Mouse (Mus musculus) embryonic facial prominence, embryonic 11.5 days (tissue): ENCODE data around the gene Tnfrsf18. TPM values are rescaled to one million over a fixed set of nuclear protein-coding genes. Genes with fewer than 3 reads are reported as not detected.

ENCODE experiments used
- ATAC-seq: fragments of 200-750 bp; cut with Nextera tagmentation; replicated peaks from 2 replicates; pipeline ENCODE4 v1.8.0; 2017; ENCODE audit warnings: low read depth; ENCODE audit not compliant: insufficient number of reproducible peaks, low FRiP score, low TSS enrichment
- DNase-seq: peaks from one replicate; pipeline ENCODE4 v3.0.0-alpha.2; 2015; ENCODE audit warnings: low spot score
- H3K27ac ChIP-seq: fragments of 300-500 bp; sonication (generic); replicated peaks from 2 replicates; pipeline ENCODE4 v1.5.1; 2014; ENCODE audit warnings: mild to moderate bottlenecking, low read depth, low read length, control low read depth
- H3K27me3 ChIP-seq: fragments of 300-500 bp; sonication (generic); 2 replicates; pipeline ENCODE4 v1.6.1; 2014; ENCODE audit warnings: mild to moderate bottlenecking, low read length, moderate library complexity, mixed read lengths; ENCODE audit not compliant: control insufficient read depth, insufficient read depth
- H3K36me3 ChIP-seq: fragments of 300-500 bp; sonication (generic); replicated peaks from 2 replicates; pipeline ENCODE4 v1.6.1; 2014; ENCODE audit warnings: low read depth, mild to moderate bottlenecking, low read length, moderate library complexity, mixed read lengths; ENCODE audit not compliant: control insufficient read depth, insufficient read depth
- H3K4me1 ChIP-seq: fragments of 300-500 bp; sonication (generic); 2 replicates; pipeline ENCODE4 v1.6.1; 2014; ENCODE audit warnings: low read length, mixed read lengths; ENCODE audit not compliant: control insufficient read depth, insufficient read depth
- H3K4me2 ChIP-seq: fragments of 300-500 bp; sonication (generic); 2 replicates; pipeline ENCODE4 v1.6.1; 2014; ENCODE audit warnings: low read depth, mild to moderate bottlenecking, control low read depth, low read length, moderate library complexity
- H3K4me3 ChIP-seq: fragments of 300-500 bp; sonication (generic); 2 replicates; pipeline ENCODE4 v1.5.1; 2014; ENCODE audit warnings: low read depth, low read length, control low read depth
- H3K9ac ChIP-seq: fragments of 300-500 bp; sonication (generic); replicated peaks from 2 replicates; pipeline ENCODE4 v1.6.1; 2014; ENCODE audit warnings: mild to moderate bottlenecking, control low read depth, low read length
- H3K9me3 ChIP-seq: fragments of 300-500 bp; sonication (generic); replicated peaks from 2 replicates; pipeline ENCODE4 v1.6.1; 2016; ENCODE audit warnings: mild to moderate bottlenecking, low read length, inconsistent platforms, mixed read lengths; ENCODE audit not compliant: control insufficient read depth
- WGBS: fragments of 180-500 bp; shearing (Covaris S2); extraction: QIAGEN DNeasy Blood & Tissue Kit; methylation state at CpG from one replicate; pipeline ENCODE4 v1.1.7; 2014; 5-methylcytosine and 5-hydroxymethylcytosine counted together
- polyA plus RNA-seq: library from polyadenylated mRNA; unstranded; fragments of >200 nt; fragmentation: Nextera tagmentation; extraction: Ambion mirVana; gene quantifications from 2 replicates; pipeline ENCODE4 v1.2.1, GENCODE M21; 2014

The Tnfrsf18 gene
- polyA plus RNA-seq, 1 experiment from 2014 or later: 0.55 TPM

GRCm38 (mm10) chr4:156023520-156023919 lies 2.4 kb upstream of the Tnfrsf18 start:
- Histone ChIP-seq H3K4me3 (no peak overlapping the region), H3K4me2 (no peak overlapping the region), H3K36me3 (no peaks in the 10 kb centered on the region), H3K9ac (no peak overlapping the region), H3K9me3 (no peaks in the 10 kb centered on the region), H3K27me3 (no peaks in the 10 kb centered on the region), H3K27ac (no peak overlapping the region), H3K4me1 (no peaks in the 10 kb centered on the region)
- WGBS: 88% methylated on average over 9 of the region's 9 CpGs
- DNase-seq (no peak), ATAC-seq (no peak)

- ATAC-seq: no peak
- no peak overlapping the region for H3K4me2 ChIP-seq
- no peaks in the 10 kb centered on the region for H3K36me3 ChIP-seq
- DNase-seq: no peak
- no peak overlapping the region for H3K27ac ChIP-seq
- H3K4me1 ChIP-seq: no peaks in the 10 kb centered on the region
- no peak overlapping the region for H3K9ac ChIP-seq
- H3K9me3 ChIP-seq: no peaks in the 10 kb centered on the region
- WGBS: 87% methylated on average over 7 of the region's 7 CpGs
- H3K4me3 ChIP-seq: no peak overlapping the region
- H3K27me3 ChIP-seq: no peaks in the 10 kb centered on the region
These were observed 1.8 kb upstream of the Tnfrsf18 start for GRCm38 (mm10) chr4:156024184-156024583.

DNA sequence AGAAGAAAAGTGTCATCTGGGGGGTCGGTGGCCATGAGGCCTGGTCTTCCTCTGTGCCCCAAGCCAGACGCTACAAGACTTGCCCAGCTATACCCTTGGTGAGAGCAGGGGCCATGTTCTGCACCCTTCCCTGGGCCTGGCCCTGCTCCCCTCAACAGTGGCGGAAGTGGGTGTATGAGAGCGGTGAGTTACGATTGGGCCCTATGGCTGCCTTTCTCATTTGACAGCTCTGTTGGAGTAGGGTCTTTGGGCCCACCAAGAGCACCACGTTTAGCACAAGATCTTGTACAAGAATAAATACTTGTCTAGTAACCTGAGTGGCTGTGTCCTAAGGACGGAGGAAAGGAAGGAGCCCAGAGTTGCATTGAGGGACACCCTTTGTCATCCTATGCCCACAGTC lies 2.6 kb downstream of the Tnfrsf18 start:
- H3K4me1 ChIP-seq: peaks cover 5% of the 10 kb centered on the region
- WGBS: 95% methylated on average over 7 of the region's 7 CpGs
- no peak for ATAC-seq
- no peak overlapping the region for H3K27ac ChIP-seq
- no peak overlapping the region for H3K4me3 ChIP-seq
- H3K9me3 ChIP-seq: no peaks in the 10 kb centered on the region
- DNase-seq: no peak
- H3K36me3 ChIP-seq: no peaks in the 10 kb centered on the region
- H3K27me3 ChIP-seq: no peaks in the 10 kb centered on the region
- H3K4me2 ChIP-seq: no peak overlapping the region
- no peak overlapping the region for H3K9ac ChIP-seq

DNA sequence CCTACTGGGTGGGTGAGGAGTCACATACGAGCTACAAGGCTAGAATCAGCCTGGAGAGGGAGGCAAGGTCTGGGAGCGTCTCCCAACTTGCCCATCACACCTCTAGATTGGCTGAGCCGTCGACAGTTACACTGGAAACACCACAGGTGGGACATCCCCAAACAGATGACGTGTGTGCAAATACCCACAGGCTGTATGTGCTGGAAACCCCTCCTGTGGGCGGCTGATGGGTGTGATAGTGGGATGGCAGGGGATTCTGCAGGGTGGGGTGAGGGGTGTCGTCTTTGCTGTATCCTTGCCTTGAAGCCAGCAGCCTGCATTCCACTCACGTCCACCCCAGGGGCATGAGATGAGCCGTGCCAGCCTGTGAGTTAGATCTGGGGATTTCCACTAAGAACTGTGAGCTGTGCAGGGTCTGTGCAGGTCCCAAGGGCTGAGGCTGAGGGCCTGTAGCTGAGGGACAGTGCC lies 4.7 kb downstream of the Tnfrsf18 start:
- H3K4me3 ChIP-seq: peak overlapping the region; percentile 45
- H3K4me2 ChIP-seq: peak overlapping the region; percentile 64
- no peak for ATAC-seq
- H3K36me3 ChIP-seq: no peaks in the 10 kb centered on the region
- H3K27ac ChIP-seq: peak overlapping the region; percentile 87; the same call in 1 of the 2 replicates
- WGBS: 69% methylated on average over 9 of the region's 9 CpGs
- peak overlapping the region; percentile 65 for H3K9ac ChIP-seq
- H3K4me1 ChIP-seq: peaks cover 5% of the 10 kb centered on the region
- H3K9me3 ChIP-seq: no peaks in the 10 kb centered on the region
- H3K27me3 ChIP-seq: peaks cover 13% of the 10 kb centered on the region
- DNase-seq: no peak

- ATAC-seq (no peak), DNase-seq (no peak)
- Histone ChIP-seq H3K9ac (peak overlapping the region; percentile 65), H3K4me2 (peak overlapping the region; percentile 64), H3K27ac (peak overlapping the region; percentile 87), H3K27me3 (peaks cover 18% of the 10 kb centered on the region), H3K4me3 (peak overlapping the region; percentile 45), H3K9me3 (no peaks in the 10 kb centered on the region), H3K4me1 (peaks cover 5% of the 10 kb centered on the region), H3K36me3 (no peaks in the 10 kb centered on the region)
- 3% methylated on average over 7 of the region's 7 CpGs for WGBS
These were observed 5.3 kb downstream of the Tnfrsf18 start for GRCm38 (mm10) chr4:156031255-156031592.

DNA sequence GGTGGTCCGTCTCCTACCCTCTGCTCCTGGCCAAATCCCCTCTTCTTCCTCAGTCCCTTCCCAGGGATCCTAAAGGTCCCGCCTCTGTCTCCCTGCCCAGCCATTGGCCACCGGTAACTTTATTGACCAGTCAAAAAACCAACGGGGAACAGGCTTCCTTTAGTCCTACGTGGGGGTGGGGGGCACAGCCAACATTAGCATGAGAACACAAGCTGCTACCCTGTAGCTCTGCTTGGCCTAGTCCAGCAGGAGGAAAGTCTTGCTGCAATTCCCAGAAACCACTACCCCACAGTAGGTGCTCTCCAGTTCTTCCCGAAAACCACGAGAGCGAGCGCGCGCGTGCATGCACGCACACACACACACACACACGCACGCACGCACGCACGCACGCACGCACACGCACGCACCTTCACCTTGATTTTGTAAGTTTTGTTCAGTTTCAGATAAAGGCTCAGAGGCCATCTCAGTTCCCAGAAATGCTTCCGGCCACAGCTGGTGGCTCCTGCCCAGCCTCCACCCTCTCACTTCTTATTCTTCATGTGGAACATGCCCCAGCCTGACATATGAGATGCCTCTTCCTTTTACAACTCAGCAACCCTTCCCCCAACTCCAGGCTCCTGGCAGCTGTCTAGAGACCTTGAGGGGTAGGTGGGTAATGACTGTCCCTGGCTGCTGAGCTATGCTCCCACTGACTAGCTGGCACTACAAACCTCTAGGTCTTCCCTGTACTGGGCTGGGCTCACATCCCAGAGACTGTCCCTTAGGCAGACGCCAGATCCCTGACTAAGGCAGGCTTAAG lies 5.8 kb downstream of the Tnfrsf18 start:
- H3K36me3 ChIP-seq: no peaks in the 10 kb centered on the region
- H3K27ac ChIP-seq: peak overlapping the region; percentile 87
- H3K9ac ChIP-seq: peak overlapping the region; percentile 65
- H3K27me3 ChIP-seq: peaks cover 19% of the 10 kb centered on the region
- peak; percentile 89 for DNase-seq
- peak; percentile 86 for ATAC-seq
- peak overlapping the region; percentile 45 for H3K4me3 ChIP-seq
- no peaks in the 10 kb centered on the region for H3K9me3 ChIP-seq
- WGBS: 1% methylated on average over 24 of the region's 24 CpGs
- peaks cover 5% of the 10 kb centered on the region for H3K4me1 ChIP-seq
- H3K4me2 ChIP-seq: peak overlapping the region; percentile 64

- no peaks in the 10 kb centered on the region for H3K36me3 ChIP-seq
- ATAC-seq (no peak), DNase-seq (no peak)
- H3K4me2 ChIP-seq: no peak overlapping the region
- H3K4me1 ChIP-seq: peaks cover 5% of the 10 kb centered on the region
- H3K9ac ChIP-seq: no peak overlapping the region
- no peaks in the 10 kb centered on the region for H3K9me3 ChIP-seq
- no peak overlapping the region for H3K4me3 ChIP-seq
- 95% methylated on average over 4 of the region's 4 CpGs for WGBS
- H3K27ac ChIP-seq: no peak overlapping the region; the same call in 1 of the 2 replicates
- H3K27me3 ChIP-seq: peaks cover 19% of the 10 kb centered on the region
These were observed 6.9 kb downstream of the Tnfrsf18 start for GRCm38 (mm10) chr4:156032856-156033255.

DNA sequence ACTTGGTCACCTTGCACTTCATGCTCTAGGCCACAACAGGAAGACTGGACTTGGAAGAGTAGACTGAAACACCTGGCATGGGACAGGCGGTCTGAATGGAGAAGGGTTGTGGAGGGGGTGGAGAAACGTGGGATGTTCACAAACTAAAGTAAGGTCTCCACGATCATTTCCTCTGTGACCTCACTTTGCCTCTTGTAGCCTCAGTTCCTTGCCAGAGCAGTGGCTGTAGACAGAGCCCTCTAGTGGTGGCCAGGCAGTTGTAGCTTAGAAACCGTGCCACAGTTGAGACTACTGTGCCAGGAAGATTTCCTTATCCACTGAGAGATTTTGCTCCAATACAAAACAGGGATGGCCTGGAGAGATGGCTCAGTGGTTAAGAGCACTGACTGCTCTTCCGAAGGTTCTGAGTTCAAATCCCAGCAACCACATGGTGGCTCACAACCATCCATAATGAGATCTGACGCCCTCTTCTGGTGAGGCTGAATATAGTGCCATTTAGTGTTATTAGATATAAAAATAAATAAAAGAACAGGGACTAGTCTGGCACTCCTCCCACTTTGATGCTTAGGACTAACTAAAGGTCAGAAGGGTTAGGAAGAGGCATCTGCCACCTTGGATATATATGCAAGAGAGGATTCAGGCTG lies 7.6 kb downstream of the Tnfrsf18 start:
- peak; percentile 68 for DNase-seq
- H3K9me3 ChIP-seq: no peaks in the 10 kb centered on the region
- ATAC-seq: no peak
- peaks cover 19% of the 10 kb centered on the region for H3K27me3 ChIP-seq
- H3K4me2 ChIP-seq: no peak overlapping the region
- WGBS: 41% methylated on average over 6 of the region's 6 CpGs
- H3K4me3 ChIP-seq: no peak overlapping the region
- H3K9ac ChIP-seq: no peak overlapping the region
- H3K36me3 ChIP-seq: no peaks in the 10 kb centered on the region
- H3K4me1 ChIP-seq: peaks cover 5% of the 10 kb centered on the region
- no peak overlapping the region for H3K27ac ChIP-seq
